Mouse (Mus musculus) cerebellum, postnatal 25 days (tissue): ENCODE measurements around the gene Mrpl35.
A peak's percentile ranks its signal among the peaks of the same experiment; 100 is the strongest.

Experiments
- DNase-seq, 2 experiments: peaks; one replicate each; pipeline ENCODE4 v3.0.0; 2021; ENCODE audit warnings: mixed read lengths in 2 of 2

Gene Mrpl35

GRCm38 (mm10) chr6:71791771-71792170 is 35.0 kb downstream of the Mrpl35 start:
- DNase-seq = no peak

GRCm38 (mm10) chr6:71788348-71788747 is 38.4 kb downstream of the Mrpl35 start:
- no peak for DNase-seq

- DNase-seq = no peak
Measured at GRCm38 (mm10) chr6:71783165-71783564, 43.6 kb downstream of the Mrpl35 start.

GRCm38 (mm10) chr6:71780431-71780830 is 46.3 kb downstream of the Mrpl35 start:
- DNase-seq = no peak

- DNase-seq = no peak
Measured at GRCm38 (mm10) chr6:71779831-71780230, 46.9 kb downstream of the Mrpl35 start.

GRCm38 (mm10) chr6:71778016-71778415 is 48.8 kb downstream of the Mrpl35 start:
- no peak for DNase-seq

- DNase-seq = no peak
Measured at GRCm38 (mm10) chr6:71772636-71773208, 54.0 kb downstream of the Mrpl35 start.

GRCm38 (mm10) chr6:71772156-71772555 is 54.6 kb downstream of the Mrpl35 start:
- no peak for DNase-seq

GRCm38 (mm10) chr6:71771282-71771681 is 55.5 kb downstream of the Mrpl35 start:
- DNase-seq = no peak

- DNase-seq = no peak
Measured at GRCm38 (mm10) chr6:71770856-71771255, 55.9 kb downstream of the Mrpl35 start.

GRCm38 (mm10) chr6:71769901-71770690 is 56.7 kb downstream of the Mrpl35 start:
- peak in 1 of 2 experiments; percentile 36 for DNase-seq

- DNase-seq = no peak
Measured at GRCm38 (mm10) chr6:71767761-71768160, 59.0 kb downstream of the Mrpl35 start.
